Mouse (Mus musculus): Measurements from ENCODE around the gene Cdk10.
"Not testable (repeated sequence)": the region's sequence is repeated elsewhere in the genome, so short reads cannot be mapped to it uniquely, and the experiment has no call there.

Gene Cdk10

DNA sequence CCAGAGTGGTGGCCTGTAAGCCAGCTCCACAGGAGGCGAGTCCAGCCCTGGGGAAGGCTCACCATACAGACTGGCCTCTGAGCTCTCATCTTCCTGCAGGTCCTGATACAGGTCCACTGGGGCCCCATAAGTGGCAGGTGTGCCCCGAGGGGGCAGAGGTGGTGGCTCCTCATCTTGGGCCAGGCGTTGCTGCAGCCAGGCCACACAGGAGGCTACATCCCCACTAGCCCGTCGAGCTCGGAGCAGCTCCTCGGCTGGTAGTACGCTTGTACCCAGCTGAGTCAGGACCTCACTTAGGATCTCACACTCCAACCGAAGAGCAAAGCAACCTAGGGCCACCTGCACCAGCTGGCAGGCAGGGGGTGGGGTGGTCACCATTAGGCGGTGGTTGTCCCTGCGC lies 9.1 kb downstream of the Cdk10 start:
- no peak for DNase-seq

DNA sequence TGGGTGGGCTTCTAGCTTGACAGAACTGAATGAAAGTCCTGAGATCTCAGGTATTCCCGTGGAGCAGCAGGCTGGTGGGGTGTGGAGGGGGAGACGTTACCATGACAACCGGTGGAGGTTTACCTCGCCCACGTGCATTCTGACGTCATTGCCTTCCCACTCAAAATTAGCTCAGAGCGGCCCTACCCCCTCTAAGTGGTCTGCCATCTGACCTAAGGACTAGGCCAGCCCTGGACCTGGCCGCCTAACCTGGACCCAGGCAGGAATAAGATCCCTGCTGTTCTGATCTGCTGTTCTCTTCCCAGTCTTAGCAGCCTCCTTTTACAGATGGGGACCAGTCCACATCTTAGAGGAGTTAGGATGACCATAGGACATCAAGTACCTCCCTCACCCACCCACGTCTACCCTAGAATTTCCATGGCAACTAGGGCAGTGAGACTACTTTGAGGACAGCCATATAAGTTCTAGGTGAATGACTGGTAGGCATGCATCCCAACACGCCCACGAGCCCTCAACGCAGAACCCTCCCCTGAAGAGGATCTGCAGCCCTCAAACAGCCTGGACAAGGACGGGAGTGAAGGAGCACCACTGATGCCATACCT lies 10.4 kb downstream of the Cdk10 start:
- DNase-seq = no peak

DNA sequence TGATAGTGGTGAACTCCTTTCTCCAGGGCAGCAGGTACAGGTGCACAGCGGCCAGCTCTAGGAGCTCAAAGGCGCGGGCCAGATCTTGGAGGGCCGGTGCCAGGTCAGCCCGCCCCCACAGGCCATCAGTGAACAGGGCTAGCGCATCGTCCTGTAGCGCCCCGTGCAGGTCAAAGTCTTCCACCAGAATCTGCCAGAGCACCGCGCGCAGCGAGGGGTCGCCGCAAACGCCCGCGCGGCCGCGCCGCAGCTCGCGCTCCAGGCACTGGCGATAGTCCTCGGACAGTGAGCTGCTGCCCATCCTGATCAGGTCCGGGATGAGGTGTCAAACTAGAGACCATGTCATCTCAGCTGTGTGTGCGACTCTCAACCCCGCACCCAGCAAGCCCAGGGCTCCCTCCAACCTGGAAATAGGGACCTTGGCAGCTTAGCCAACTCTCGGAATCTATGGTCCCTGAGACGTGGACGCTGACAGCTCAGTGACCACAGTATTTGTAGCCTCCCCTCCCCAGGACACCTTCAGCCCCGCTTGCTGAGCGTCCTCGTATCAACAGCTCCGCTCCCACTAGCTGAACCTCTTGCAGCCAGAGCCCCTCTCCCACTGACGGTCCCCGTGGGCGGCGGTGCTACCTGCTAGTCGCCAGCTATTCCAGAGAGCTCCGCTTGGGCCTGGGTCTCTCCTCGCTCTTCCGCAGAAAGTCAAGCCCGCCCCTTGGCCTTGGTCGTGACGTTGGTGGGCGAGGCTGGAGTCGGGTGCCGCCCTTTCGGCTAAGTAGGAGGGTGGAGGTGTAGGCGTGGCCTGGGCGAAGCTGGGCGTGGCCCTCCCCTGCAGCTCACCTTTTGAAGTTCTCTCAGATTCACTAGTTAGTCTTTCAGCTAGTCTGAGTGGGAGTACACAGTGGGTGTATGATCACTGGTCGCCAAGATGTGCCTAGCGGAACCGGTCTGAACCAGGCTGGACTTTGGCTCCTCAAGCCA lies 11.2 kb downstream of the Cdk10 start, which contains the start of gene Spata2l:
Spata2l (minus strand) TSS at position 714 of the 978 bp plus-strand sequence.
- DNase-seq = peak; percentile 94

DNA sequence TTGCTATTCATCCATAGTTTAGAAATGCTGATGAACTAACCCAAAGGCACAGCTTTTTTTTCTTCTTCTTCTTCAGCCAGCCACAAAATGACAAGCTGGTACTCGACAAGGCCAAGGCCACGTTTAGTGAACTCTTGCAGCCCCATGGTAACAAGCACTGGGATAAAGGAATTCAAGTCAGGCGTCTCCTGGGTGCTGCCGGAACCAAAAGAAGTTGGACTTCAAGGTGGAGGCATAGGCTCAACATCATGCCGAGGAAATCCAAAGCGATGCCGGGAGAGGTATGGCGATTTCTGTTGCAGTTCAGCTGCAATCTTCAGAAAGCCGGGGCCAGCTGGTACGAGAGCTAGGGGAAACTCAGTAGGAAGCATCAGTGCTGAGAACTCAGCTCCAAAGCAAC lies 14.8 kb downstream of the Cdk10 start:
- DNase-seq = no peak

DNA sequence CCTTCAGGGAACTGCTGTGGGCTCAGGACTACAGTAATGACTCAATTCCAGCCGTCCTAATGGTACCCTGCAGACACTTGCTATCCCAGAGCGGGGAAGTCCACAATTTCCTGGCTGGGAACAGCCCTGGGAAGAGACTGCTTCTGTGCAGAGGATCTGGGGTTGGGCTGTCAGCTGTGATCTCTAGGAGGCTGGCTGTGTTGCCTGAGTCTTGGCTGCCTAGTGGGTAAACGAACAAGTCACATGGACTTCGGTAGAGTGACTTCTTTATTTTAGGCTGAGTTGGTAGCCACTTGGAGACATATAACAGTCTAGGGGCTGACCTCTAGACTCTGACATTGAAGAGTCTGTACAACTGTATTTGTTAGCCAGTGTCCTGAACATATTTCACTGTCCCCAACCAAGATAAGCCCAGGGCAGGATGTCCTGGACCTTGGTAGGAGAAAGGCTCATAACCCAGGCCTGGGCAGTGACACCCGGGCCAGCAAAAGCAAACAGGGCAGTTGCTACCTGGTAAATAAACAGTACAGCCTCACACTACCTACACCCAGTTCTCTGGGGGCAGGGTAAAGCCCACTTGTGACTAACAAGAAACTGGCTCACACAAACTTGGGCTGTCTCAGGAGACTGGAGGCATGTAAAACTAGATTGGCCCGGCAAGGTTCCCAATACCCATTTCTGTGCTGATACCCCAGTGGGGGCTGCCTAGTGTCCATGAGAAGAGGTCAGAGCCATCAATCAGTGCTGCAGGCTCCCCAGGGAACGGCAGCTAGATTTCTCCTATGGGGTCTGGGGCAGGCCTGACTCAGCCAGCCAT lies 17.7 kb downstream of the Cdk10 start:
- DNase-seq = no peak

DNA sequence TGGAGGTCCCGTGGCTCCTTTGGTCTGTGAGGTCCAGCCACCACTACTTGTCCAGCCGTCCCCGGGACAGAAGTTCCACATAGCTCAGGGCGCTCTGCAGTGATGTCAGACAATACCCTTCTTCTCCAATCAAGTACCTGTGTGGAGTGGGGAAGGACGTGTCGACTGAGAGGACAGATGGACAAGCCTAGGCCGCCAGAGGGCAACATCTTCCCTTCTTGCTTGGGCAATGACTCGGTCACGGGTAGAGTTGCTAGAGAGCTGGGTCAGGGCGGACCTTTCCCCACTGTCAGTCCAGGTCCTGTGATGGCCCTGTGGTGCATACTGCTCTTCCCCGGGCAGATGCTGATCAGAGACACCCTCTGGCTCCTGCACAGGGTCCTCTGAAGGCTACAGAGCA lies 18.4 kb downstream of the Cdk10 start:
- DNase-seq = no peak

DNA sequence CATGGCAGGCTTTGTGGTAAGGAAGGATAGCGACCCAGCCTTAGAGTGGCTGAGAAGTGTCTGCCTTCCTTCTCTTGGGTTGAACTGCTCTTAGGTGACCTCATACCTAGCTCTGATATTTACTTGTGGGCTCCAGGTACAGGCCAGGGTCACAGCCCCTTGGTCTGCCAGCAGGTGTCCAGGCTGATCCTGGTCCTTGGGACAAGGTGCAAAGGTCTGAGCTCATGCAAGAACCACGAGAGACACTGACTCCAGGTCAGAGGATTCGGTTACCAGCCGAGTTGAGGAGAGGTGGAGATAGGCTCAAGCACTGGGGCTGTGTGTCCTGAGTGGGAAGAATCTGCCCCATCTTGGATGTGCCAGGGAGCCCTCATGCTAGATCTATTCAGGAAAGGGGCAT lies 19.7 kb downstream of the Cdk10 start:
- DNase-seq = peak; percentile 37

DNA sequence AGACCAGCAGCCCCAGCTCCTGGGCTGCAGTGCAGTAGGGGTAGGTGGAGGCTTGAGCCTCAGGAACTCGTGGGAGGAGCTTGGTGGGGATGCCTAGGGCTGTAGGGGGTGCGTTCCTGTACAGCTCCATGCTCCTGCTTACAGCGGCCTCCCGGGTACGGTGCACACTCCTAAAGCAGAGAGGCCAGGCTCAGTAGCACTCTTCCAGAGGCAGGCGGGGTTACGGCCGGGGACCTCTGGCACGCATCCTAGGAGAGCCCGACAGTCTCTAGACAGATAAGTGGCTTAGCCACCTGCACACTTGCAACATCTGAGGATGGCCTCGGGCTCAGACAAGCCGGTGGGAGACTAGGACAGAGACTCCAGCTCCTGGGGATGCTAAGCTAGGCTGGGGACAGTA lies 20.9 kb downstream of the Cdk10 start:
- DNase-seq = no peak

DNA sequence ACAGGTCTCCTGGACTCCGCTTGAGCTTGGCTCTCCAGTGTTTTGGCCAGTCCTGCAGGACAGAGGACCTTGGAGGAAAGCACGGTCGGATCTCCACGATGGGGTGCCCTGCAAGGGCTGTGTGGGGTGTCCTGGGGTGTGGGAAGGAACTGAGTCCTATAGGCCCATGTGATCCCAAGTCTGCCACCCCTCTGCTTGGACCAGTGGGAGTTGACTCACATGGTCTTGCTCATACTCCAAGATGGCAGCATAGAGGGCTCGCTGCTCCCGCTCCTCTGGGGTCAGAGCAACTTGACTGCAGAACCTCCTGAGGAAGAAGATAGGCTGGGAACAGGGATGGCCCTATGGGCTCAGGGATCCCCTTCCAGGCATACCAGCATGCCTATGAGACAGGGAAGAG lies 23.1 kb downstream of the Cdk10 start:
- no peak for DNase-seq

DNA sequence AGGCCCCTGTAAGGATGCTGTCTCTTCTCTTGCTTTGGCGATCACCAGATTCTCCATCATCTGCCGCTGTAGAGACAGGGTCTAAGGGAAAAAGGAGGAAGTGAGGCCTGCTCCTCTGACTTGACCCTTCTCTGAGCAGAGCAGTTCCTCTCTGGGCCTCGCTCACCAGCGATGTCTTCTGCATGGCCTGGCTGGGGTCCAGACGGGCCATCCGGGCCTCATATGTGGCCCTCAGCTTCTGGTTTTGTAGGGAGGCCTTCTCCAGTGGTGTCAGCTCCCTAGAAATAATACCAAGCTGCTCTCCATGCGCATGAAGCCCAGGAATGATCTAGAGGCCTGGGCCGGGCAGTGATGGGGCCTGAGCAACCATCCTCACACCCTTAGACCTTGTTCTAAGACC lies 24.0 kb downstream of the Cdk10 start:
- DNase-seq = no peak

DNA sequence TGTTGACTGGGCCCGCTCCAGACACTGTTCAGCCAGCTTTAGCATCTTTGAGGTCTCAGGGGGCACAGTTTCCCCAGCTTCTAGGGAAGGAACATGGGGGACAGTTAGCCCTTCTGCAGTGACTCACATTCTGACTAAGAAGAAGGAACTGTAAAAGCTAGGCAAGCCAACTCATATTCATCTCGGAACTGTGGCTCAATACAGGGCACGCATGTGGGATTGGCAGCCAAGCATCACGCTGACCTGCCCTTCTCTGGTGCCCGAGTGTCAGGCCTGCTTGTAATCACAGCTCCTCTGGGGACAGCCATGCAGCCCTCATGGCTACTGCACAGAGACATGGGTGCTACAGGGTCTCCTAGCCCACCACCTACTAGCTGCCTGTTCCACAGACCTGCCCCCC lies 26.3 kb downstream of the Cdk10 start:
- no peak for DNase-seq

DNA sequence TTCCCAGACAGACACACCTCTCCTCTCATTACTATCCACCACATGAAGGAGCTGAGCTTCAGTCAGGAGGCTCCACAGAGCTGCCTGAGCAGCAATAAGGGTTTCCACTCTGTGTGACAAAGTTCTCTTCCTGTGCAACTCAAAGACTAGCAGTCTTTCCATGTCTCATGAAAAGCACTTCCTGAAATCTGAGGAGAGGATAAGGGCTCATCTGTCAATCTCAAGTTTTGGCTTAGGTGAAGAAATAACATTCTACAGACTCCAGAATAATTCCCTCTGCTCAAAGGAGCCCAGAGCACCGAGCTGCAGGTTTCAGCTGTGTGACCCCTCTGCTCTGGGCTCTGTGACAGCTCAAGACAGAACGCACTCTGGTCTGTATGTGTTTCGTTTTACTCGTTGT lies 28.3 kb downstream of the Cdk10 start:
- no peak for DNase-seq

DNA sequence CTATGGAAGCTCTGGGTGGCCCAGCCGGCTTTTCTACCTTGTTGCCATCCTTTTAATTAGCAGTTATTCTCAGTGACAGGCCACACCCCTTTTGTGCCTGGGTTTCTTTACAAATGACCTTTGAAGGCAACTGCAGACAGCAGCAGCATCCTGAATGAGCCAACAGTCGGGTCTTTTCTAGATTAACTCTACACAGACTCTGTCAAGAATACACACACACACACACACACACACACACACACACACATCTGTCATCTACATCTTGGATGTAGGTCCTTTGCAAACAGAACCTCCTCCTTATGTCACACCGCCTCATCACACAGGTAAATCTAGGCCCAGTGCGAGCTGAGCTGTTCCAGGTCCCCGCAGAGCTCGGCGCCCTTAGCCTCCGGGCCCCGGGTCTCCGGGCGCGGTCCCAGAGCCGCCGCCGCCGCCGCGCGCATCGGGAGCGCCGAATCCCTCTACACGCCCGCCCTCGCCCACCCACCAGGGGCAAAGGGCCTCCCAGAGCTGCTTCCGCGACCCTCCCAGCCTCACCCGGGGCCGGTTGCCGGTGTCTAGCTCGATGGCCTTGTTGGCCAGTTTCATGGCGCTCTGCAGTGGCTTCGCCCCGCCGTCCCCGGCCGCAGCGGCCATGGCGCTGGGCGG lies 28.9 kb downstream of the Cdk10 start:
- peak; percentile 45 for DNase-seq

DNA sequence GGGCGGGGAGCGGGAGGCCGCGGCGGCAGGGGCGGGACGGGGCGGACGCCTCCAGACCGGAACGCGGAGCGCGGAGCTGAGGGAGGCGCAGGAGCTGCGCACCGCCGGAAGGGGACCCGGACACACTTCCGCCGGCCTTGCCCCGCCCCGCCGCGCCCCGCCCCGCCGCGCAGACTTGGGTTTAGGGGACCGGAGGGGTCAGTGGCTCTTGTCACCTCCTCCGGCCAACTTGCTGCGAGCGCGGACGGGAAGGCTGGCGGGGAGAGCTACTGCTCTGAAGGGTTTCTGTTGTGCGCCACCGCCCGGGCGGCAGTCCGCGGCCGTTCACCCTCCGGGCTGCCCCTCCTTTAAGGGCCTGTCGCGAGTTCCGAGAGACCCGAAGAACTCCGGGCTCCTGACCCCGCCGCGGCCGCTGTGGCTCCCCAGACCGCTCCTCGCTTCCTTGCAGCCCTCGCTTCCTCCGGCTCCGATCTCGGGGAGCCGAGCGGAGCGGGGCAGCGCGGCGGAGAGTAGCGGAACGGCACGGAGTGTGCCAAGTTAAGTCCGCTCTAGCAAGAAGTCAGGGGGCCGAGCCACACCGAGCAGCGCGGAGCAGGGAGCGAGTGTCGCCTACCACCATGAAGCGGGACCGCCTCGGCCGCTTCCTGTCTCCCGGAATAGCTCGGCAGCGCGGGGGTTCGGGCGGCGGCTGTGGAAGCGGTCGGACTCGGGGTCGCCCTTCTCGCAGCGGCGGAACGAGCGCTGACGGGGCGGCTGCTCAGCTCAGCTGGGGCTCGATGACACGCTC lies 29.6 kb downstream of the Cdk10 start, which contains the start of the genes Zfp276 and Vps9d1:
Zfp276 (plus strand) TSS at position 97 of the 787 bp plus-strand sequence.
Vps9d1 (minus strand) TSS at position 250 of the 787 bp plus-strand sequence.
- DNase-seq = peak; percentile 92

DNA sequence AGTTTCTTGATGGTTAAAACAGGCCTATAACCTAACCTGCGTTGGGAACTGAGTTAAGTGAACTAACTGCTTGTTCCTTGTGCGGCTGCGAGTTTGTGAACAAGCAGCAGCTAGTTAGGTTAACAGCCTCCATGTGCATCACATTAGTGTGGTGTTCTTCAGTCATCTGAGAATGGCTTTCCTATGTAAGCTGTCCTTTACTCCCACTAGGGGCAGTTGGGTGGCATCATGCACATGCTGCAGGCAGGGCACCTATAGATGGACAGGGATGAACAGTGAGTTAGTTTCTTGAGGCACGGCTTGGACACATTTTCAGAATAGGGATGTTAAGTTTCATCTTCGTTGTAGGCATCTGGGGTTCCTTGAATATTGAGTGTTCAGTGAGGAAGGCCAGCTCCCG lies 30.5 kb downstream of the Cdk10 start:
- no peak for DNase-seq

DNA sequence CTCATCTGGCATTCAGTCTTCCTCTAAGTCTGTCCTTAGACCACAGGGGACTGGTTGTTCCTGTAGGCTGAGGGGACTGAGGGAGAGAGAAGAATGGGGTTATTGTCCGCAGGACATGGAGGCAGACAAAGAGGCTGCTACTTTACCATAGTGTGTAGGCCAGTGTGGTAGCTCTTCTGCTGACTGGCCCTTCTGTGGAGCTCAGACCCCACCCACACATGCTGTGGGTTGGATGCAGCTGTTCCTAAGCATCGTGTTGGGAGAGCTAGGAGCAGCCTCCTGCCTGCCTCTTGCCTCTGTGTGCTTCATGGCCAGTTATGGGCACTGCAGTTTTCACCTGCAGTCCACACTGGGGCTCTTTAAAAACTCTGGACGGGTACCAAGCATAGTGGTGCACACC lies 32.5 kb downstream of the Cdk10 start:
- DNase-seq = no peak

DNA sequence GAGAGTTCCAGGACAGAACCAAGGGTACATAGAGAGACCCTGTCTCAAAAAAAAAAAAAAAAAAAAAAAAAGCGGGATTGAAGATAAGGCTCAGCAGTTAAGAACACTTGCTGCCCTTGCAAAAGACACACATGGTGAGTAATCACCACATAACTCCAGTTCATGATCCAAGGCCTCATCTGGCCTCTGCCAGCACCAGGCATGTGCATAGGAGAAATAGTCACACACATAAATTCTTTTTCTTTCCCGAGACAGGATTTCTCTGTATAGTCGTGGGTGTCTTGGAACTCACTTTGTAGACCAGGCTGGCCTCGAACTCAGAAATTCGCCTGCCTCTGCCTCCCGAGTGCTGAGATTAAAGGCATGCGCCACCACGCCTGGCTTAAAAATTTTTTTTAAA lies 33.0 kb downstream of the Cdk10 start:
- DNase-seq = not testable (repeated sequence)

DNA sequence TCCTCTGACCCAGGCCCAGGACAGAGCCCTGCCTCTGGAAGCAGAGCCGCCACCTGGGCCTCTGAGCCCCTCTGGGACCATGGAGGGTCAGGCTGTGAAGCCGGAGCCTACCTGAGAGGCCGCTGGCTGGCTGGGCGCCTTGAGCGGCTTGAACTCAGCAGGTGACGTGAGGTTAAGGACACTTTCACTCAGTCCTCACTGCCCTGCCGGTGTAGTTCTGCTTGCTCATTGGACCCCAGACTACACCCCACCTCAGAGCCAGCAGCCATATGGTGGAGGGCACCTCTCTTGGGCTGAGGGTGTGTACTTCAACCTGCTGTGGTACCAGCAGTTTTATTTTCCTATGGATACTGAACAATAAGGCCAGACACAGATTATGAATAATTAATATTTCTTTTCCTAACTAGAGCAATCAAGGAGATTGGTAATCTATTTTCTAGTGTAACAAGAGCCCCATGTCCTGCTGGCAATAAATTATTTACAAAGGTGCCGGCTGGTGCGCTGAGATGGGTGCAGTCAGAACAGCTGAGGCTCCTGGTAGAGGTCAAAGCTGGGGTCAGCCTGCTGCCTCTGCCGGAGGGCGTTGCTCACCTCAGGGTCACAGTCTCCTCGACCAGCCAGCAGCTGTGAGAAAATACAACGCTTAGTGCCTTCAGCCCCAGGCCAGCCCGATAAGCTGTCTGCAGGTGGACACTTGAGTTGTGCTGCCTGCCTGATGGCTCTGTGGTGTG lies 43.4 kb downstream of the Cdk10 start:
- DNase-seq = peak; percentile 32

DNA sequence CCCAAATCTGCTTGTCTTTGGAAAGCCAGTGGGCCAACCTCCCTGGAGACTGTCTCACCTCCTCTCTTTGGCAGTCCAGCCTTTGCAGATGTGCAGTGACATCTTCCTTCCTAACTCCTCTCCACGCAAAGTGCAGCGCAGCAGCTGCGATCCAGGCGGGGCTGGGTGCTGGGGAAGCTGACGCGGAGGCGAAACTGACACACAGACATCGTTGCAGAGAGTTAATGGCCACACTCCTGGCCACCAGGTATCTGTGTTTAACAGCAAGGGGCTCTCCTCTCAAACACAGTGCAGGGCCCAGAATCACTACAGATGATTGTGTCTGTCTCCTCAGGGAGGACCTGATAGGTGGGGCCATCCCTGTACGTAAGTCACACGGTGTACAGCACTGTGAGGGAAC lies 46.5 kb downstream of the Cdk10 start:
- DNase-seq = no peak

DNA sequence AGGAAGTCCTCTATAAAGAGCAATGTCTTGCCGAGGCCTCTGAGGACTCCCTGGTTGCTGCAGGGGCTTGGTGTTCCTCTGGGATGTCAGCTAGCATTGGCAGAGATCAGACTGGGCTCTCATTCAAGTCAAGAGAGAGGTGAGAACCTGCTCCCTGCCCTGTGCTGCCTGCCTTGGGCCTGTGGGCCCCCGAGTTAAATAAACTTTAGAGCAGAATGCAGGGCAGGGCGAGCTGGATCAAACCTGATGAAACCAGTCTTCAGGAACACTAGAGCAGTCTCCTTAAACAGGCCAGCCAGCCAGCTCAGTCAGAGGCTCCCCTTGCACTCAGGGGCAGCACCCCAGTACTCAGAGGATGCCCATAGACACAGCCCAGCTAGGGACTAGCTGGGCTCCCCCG lies 47.3 kb downstream of the Cdk10 start:
- DNase-seq = peak; percentile 40

DNA sequence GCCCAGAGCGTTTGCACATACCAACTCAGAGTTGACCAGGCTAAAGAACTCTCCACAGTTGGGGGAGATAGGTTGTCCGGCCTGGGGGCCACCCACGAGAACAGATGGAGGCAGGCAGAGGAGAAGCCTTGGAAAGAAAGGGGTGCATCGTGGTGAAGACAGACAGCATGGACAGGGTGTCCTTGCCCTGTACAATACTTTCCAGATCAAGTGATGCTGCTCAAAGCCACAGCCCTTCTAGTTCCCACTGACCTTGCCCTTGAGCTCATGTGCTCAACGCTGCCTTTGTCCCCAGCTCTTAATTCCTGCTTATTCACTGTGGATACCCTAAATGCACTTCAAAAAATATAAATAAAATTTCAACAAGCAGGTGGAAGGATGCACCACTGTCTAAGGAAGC lies 49.8 kb downstream of the Cdk10 start:
- DNase-seq = no peak
